Mouse (Mus musculus) layer of hippocampus, postnatal 36 days (tissue): ENCODE results near the gene Stk39. TPM values are rescaled to one million over a fixed set of nuclear protein-coding genes. Genes with fewer than 3 reads are reported as not detected.
A peak's percentile ranks its signal among the peaks of the same experiment; 100 is the strongest.

Experiments used
- DNase-seq, 2 experiments: peaks; one replicate each; pipeline ENCODE4 v3.0.0; 2022
- total RNA-seq, 2 experiments: library from RNA; stranded (reverse); gene quantifications; 2 replicates each; pipeline ENCODE4 v1.2.3; 2021

The Stk39 gene
- total RNA-seq, 2 experiments from 2014 or later: 65.8 to 68.4 TPM

DNA sequence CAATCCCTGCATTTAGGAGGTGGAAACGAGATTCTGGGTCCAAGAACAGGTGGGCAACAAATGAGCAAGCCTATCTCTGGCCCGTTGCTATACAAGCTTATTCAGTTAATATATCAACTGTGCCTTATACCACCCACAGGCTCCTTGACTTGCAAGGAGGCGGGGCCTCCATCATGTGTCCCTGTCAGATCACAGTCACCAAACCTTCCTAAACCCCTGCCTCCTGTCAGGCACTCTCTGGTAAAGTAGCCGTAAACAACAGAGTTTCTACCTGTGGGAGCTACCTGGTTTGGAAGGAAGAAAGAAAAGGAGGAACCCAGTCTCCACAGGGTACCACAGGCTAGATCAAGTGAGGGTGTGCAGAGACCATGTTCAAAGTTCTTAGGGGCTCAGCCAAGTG, 90.2 kb downstream of the Stk39 start:
- no peak for DNase-seq

GRCm38 (mm10) chr2:68381205-68381604, 90.9 kb downstream of the Stk39 start:
- no peak for DNase-seq

GRCm38 (mm10) chr2:68379631-68380030, 92.4 kb downstream of the Stk39 start:
- no peak for DNase-seq

DNA sequence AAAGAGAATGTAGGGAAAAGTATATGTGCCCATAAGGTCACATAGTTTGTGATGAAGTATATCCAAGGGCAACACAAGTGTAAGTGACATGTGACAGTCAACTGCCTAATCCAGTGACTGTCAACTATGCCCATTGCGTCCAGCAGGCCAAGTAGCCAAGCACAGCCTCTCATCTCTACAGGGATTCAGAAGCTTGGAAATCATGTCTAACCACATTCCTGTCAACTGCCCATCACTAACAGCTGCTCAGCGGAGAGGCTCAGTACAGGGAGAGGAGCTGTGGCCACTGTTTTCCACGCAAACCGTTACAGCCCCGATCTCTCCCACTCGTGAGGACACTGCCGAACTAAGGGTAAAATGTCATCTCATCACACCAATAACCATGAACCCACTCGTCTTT, 93.7 kb downstream of the Stk39 start:
- no peak for DNase-seq

- DNase-seq: no peak
Observed at GRCm38 (mm10) chr2:68377251-68377681, 94.8 kb downstream of the Stk39 start.

GRCm38 (mm10) chr2:68376660-68377059, 95.4 kb downstream of the Stk39 start:
- DNase-seq: no peak

GRCm38 (mm10) chr2:68374202-68374601, 97.9 kb downstream of the Stk39 start:
- DNase-seq: no peak

DNA sequence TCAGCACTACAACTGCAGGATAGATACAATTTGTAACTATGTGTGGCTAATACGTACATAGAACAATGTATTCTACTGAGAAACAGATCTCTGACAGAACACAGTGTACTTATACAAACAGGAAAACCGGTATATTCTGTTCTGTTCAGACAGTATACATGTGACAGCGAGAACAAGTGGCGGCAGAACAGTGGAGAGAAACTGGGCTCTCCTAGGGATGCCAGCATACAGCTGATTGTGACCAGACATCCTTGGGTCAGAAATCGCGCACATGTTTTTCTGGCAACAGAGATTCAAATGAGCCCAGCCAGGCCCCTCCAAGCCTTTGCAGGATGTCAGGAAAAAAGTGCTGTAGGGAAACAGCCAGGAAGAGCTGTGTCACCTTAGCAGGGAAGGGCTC, 100.2 kb downstream of the Stk39 start:
- DNase-seq: no peak

DNA sequence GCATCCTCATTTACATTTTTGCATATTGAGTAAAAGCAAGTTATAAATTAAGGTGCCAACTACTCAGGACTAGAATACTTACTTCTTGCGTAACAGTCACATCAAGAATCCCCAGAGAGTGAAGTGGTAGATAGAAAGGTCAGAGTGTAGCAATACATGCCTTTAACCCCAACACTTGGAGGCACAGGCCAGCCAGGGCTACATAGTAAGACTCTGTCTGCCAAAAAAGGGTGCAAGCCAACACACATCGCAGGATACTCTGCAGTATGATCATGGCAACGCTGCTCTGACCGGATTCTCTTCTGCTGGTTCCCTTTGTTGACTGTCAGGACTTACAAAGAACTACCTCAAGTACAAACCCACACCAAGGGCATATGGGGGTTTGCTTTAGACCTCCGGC, 101.7 kb downstream of the Stk39 start:
- no peak for DNase-seq

GRCm38 (mm10) chr2:68369080-68369479, 103.0 kb downstream of the Stk39 start:
- no peak for DNase-seq

DNA sequence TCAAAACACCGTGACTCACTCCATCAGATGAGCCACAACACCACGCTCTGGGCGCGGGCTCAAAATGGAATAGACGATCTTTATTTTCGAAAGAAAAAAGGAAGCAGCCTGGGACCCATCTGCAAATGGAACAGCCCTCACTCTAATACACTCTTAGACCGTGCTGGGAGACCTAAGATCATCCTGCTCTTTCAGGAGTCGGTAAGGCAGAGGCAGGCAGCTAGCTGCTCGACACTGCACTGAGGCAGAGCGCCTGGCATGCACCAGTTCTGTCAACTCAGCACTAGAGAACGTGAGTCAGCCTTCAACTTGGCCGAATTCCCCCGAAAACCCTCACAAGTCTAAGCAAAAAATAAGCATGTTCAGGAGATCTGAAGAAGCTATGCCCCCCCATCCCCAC, 104.1 kb downstream of the Stk39 start:
- DNase-seq: peak in 1 of 2 experiments; percentile 31

GRCm38 (mm10) chr2:68366897-68367193, 105.2 kb downstream of the Stk39 start:
- no peak for DNase-seq

DNA sequence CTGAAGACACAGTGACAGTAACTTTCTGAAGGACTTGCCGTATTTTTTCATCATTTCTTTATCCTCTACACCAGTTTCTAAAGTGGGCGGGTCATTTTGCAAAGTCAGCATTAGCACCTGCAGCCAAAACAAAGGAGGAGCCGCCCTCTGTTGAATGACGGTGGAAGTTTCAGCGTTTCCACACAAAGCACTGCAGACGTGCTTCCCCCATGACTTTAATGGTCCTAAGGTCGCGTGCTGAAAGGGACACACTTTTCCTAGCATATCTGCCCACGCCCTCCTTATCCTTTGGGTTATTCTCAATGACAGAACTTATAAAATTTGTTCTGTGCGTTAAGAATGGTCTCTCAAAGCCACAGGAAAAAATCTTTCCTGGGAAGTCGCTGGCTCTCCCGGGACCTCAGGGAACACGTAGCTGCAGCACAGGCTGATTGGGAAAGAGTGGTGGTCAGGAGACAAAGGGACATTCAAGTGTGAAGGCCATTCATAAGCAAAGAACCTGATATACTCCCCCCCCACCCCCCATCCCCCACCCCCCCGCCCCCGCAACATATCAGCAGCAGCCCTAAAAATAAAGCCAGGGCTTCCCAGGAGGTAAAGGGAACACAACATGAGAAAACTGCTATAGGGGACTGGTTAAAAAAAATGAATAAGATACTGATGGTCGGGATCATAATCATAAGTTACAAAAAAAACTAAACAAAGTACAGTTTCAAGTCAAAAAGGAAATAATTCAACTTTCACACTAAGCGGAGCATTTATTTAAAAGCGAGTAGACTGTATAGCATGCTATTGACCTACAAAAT, 105.8 kb downstream of the Stk39 start:
- no peak for DNase-seq

GRCm38 (mm10) chr2:68365504-68365903, 106.6 kb downstream of the Stk39 start:
- no peak for DNase-seq

- DNase-seq: peak; percentile 40 to 43
Observed at GRCm38 (mm10) chr2:68364181-68364900, 107.7 kb downstream of the Stk39 start.

DNA sequence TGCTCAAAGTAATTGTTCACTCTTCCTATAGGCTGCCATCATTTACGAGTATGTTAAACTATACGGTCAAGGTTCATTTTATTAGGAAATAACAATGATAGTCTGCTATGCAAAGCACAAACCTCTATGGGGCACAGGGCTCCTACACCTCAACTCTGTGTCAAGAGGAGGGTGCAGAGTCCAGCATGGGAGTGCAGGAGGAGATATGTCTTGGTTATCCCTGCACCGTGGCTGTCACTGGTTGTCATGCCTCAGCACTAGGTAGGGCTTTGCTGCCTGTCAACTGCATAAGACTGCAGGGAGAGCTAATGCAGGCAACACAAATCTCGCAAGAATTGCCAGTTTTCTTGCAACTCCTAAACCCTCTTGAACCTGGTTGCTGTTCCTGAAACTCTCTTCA, 108.9 kb downstream of the Stk39 start:
- no peak for DNase-seq

- DNase-seq: no peak
Observed at GRCm38 (mm10) chr2:68361701-68362100, 110.4 kb downstream of the Stk39 start.

GRCm38 (mm10) chr2:68350621-68351020, 121.4 kb downstream of the Stk39 start:
- peak in 1 of 2 experiments; percentile 60 for DNase-seq

GRCm38 (mm10) chr2:68349593-68350383, 122.3 kb downstream of the Stk39 start:
- DNase-seq: peak; percentile 66 to 77

DNA sequence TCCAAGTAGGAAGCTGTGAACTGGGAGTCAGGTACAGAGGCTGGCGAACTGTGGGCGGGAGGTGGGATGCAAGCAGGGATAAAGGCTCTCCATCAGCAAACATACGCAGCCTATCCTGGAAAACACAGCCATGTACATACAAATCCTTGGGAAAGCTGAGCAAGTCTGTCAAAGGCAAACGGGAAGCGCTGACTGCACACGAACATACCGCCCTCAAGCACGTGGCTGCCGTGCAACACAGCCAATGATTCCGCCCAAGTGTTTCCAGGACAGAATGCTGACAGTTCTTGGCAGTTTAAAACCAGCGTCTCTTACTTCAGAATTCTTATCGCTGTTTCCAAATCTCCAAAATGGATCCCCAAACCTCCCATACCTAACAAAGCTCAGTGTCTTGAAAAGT, 123.1 kb downstream of the Stk39 start:
- DNase-seq: peak; percentile 25 to 46

DNA sequence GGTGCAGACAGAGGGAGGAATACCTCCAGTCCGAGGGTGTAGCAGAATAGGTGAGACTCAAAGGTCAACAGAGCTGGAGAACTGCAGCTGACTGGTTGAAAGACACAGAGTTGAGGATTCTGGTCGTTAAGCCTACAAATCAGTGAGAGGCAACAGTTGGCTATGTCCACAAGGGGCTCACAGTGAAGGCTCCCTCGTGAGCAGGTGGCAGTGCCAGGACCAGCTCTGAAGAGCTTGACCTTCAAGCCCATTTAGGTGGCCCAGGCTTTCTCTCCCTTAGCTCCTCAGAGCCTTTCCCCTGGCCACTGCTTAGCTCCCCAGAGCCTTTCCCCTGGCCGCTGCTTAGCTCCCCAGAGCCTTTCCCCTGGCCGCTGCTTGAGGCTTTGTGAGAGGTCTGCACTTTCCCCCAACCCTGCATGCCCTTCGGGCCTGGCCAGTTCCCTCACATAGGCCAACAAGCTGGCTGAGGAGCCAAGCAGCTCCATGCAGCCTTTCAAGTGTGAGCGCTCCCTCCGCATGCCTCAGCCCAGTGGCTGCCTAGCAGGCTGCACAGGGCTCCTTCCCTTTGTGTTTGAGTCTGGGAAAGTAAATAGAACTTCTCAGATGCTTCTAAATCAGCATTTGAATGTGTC, 125.3 kb downstream of the Stk39 start:
- DNase-seq: peak in 1 of 2 experiments; percentile 43

GRCm38 (mm10) chr2:68345269-68345668, 126.8 kb downstream of the Stk39 start:
- DNase-seq: no peak

DNA sequence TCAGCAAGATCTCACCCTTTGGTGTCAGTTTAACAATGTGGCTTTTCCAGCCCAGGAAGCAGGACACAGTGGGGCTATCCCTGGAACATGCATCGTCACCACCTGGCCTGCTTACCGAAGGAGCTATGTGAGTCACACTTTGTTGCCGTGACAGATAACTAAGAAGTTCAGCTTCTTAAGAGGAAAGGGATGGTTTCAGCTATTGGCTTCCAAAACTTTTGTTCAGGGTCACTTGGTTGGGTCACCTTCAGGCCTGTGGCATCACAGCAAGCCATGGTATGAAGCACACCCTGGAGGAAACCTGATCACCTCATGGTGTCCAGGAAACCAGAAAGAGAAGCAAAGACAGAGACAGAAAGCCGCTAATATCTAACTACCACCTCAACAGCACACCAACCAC, 128.3 kb downstream of the Stk39 start:
- DNase-seq: no peak
